Mouse (Mus musculus) retina, postnatal 1 day (tissue): ENCODE measurements around the gene Mrps2.
"Not testable (repeated sequence)": the region's sequence is repeated elsewhere in the genome, so short reads cannot be mapped to it uniquely, and the experiment has no call there.

ENCODE experiments used
- DNase-seq: peaks from one replicate; pipeline ENCODE4 v3.0.0-alpha.2; 2012

The Mrps2 gene

DNA sequence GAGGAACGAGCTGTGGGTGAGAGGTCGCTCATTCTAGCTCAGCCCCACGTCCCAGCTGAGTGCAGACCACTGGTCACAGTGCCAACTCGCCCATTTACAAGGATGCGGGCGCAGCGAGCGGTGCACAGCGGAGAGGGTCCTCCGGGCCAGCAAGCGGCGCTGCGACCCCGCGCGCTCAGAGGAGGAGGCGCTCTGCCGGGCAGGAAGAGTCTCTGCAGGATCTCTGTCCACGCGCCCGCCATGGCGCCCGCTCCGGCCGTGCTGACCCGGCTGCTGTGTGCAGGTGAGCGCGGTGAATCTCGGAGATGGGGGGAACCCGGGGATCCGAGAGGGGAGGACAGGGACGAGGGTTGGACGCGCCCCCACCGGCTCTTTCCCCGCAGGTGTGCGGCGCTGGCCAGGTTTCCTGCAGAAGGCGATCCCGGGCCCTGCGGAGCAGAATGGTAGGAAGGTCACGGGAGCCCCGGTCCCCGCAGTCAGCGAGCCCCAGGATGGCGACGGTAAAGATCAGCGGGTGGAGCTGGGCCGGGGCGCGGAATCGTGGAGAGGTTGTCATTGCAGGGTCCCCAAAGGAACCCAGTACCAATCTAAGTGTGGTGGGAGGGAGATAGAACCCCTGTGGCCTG is at the start of gene Mrps2:
Gene Mrps2 (plus strand): TSS at position 207 of the 626 bp plus-strand sequence.
- DNase-seq, result peak; percentile 94

DNA sequence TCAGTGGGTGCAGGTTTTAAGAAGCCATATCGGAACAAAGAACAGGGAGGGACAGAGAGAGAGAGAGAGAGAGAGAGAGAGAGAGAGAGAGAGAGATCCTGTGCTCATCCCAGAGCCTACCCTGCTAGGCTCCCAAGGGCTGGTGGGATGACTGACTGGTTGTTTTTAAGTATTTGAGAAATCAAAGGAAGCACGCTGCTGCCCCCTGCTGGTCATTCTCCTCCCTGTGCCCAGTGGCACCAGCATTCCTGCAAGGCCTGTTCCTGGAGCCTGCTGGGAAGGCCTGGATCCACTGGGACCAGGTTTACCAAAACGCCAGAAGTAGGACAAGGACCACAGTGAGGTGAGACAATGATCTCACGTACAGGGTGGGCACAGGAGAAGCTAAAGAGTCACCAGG is 48.0 kb upstream of the Mrps2 start:
- peak; percentile 93 for DNase-seq

DNA sequence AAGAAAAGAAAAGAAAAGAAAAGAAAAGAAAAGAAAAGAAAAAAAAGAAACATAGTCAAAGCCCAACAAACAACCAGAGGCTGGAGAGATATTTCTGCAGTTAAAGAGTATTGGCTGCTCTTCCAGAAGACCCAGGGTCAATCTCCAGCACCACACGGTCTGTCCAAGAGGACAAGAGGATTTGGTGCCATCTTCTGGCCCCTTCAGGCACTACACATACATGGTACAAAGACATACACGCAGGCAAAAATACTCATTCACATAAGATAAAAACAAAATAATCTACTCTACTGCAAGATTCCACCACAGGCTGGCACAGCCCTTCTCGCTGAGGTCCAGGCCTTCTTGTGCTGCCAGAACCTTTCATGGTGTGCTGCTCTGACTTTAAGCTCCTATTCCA is 44.7 kb upstream of the Mrps2 start:
- peak; percentile 73 for DNase-seq

DNA sequence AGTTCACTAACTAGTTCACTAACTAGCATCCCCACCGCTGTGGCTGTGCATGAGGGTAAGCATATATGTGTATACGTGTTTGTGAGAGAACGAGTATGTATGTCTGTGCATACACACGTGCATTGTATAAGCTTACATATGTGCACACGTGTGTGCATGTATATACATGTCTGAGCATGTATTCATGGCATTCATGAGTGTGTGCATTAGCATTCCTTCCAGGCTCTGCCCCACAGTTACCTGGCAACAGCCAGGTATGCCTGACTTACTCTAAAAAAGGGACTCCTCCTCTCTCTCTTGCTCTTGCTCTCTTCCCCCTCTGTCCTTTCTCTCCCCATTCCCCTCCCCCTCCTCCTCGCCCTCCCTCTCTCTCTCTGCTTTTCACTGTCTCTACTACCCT is 40.6 kb upstream of the Mrps2 start:
- DNase-seq, result no peak

DNA sequence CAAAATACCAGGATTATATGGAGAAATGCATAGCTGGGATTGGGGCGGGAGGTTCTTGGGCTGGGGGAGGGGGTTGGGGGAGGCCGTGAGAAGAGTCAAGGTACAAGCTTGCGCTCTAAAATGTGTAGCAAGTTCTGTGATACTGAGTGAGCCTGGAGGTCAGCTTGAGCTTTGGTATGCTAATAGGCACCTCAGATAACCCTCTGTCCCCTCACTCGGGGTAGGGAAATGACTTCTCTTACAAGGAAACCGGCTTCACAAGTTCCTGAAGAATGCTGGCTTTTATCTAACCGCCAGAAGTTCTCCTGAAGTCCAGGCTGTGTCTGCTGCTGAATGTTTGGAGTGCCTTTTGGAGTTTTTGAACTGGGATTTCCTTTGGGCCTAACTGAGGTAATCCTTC is 37.0 kb upstream of the Mrps2 start:
- DNase-seq, result no peak

DNA sequence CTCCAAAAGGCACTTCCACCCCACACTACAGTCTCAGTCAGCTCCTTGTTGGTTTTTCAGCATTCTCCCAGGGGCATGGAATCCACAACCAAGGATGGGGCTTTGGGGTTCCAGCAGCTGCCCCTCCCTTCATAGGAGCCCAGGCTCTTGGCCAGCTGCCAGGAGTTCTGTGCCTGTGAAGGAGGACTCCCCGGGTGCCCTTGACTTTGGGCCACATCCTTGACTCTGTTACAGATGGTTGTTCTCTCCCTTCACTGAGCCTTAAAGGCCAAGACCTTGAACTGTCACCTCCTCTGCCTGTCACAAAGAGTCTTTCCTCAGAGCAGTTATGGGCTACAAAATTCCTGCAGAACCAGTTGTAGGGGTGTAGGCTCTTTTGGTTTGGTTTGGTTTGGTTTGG is 35.1 kb upstream of the Mrps2 start:
- DNase-seq, result peak; percentile 48

DNA sequence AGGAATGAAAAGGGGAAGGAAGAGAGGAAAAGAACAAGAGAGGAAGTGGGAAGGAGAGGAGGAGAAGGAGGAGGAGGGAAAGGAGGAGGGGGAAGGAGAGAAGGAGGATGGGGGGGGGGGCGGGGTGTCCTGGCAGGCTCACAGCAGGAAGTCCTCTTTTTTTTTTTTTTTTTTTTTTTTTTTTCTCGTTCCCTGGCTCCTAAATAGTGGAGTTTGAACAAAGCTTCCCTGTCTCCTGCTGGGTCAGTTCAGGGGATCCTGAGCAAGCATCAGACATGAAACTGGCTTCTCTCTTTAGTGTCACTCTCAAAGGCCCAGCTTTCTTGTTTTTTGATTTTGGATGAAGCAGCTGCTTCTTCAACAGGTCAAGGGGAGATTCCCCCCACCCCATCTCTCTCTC is 34.4 kb upstream of the Mrps2 start:
- no peak for DNase-seq

DNA sequence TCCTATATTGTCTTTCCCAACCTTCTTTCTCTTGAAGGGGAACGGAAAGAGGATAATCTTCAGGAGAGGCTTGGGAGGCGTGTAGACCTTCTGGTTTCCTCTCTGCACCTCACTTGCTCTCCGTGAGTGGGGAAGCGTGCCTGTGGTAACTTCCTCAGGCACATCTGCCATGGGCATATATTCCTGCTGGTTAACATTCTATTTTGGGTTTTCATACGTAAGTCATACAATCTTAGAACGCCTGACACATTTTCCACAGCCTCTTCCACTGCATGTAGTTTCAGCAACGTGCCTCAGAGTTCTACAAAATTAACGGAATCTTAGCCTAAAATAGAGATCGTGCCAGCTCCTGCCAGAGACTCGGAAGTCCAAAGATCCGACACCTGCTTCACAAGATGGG is 32.5 kb upstream of the Mrps2 start:
- no peak for DNase-seq

DNA sequence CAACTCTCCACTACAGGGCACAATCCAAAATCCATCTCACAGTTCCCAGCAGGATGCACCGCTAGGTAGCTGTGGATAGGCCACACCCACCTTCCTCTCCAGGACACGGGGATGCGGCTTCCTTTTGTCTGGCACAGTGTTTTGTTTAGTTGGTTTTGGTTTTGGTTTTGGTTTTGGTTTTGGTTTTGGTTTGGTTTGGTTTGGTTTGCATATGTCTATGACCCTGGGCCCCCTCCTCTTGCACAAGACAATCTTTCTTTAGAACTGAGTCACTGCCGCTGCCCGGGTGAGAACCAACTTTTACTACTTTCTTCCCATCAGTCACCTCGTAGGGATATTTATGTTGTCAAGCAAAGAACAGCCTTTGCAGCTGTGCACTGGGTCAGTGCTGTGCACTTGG is 27.0 kb upstream of the Mrps2 start:
- no peak for DNase-seq

DNA sequence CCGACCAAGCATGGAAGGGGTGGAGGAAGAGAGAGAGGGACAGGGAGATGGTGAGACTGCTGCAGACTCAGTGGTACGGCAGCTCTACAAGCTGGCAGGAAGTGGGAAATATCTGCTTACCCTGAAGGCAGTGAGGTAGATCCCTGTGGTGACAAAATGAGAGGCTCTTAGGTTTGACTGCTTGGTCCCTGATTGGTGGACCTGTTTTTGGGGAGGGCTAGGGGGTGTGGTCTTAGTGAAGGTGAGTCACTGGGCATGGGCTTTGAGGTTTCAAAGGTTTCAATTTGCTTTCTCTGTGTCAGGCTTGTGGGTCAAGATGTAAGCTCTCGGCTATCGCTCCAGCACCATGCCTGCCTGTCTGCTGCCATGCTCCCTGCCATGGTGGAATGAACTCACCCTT is 22.8 kb upstream of the Mrps2 start:
- DNase-seq, result no peak

DNA sequence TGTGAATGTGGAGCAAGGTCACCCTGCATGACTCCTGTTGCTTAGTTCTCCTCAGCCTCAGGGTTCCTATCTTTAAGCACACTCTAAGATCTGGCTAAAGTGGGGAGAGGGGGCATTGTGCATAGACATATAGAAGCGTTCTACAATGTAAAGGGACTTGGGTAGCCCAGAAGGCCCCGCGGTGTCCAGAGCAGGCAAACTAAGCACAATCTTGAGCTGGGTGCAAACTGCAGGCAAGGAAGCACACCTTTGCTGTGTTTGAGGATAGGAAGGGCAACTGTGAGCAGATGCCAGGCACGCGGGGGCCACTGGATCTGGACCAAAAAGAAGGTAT is 21.7 kb upstream of the Mrps2 start:
- no peak for DNase-seq

DNA sequence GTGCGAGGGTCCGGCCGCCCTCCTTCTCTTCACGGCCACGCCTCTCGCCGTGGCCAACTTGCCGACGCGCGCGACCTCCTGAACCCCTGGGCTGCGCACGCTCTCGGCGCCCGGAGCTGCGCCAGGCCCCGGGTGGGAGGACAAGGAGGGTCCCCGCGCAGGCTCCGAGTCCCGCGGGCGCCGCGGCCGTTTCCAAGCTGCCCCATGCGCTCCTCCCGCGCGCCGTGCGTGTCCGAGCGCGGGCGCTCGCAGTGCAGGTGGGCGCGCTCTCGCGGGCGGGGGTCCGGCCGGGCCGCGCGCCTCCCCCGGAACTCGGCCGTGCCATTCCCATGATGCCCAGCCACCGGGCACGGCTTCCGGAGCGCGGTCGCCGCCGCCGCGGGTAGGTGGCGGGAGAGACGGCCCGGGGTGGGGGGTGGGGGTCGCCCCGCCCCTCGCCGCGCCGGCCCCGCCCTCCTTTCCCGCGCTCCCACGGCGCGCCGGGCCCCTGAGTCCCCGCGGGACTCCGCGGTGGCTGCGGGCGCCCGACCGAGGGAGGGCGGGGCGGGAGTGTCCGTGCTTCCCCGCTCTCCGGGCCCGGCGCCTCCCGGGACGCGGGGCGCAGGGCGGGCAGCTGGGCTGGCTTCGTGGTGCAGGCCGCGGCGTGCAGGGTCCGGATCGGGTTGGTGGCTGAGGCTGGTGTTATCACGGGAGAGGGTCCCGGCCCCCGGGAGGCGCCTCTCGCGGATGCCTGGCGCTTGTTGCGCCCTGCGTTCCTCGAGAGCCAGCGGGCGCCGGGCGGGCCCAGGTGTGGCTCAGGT is 21.2 kb upstream of the Mrps2 start, which contains the start of gene Ppp1r26:
Gene Ppp1r26 (plus strand): TSS at position 286 of the 800 bp plus-strand sequence.
- DNase-seq, result peak; percentile 81

DNA sequence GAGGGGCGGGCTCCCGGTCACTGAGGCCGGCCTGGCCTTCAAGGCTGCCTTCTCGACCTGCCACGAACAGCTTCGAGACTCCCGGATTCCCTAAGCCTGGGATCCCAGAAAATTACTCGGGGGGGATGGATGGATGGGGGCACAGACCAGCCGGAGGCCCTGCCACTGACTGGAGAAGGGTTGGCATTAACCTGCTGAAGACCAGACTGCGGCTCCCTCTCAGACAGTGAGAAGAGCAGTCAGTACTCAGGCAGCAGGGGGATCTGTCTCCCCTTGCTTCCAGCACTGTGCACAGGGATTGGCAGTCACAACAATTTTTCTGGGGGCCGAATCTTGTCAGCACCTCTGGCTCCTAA is 20.6 kb upstream of the Mrps2 start:
- peak; percentile 48 for DNase-seq

DNA sequence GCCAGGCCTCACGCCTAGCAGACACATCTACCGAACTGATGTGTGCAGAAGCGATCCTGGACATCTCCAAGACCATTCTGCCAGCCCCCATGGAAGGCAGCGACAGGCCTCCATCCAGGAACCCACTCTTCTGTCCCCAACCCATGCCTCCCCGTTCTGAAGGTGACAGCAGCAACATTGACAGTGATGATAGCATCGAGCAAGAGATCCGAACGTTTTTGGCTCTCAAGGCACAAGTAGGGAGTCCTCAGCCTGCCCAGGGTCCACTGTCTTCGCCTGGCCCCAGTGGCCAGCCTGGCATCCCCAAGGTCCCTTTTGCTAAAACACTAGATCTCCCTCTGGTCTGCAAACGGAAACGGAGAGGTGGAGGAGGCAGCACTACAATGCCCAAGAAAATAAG is 16.2 kb upstream of the Mrps2 start:
- DNase-seq, result no peak

DNA sequence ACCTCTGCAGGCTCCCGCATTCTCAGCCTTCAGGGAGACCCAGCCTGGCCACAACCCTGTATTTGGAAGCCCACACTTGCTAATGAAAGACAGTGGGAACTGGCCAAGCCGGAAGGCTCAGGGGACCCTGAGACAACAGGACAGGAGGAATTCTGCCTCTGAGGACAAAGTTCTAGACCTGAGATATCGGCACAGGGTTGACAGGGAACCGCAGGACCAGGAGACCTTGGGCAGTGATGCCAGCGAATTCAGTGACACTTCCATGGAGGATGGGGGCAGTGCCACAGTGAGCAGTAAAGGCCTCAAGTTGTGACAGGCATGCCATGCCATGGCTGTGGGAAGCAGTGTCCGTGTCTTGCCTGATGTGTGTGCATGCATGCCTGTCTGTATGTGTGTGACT is 14.3 kb upstream of the Mrps2 start:
- DNase-seq, result no peak

DNA sequence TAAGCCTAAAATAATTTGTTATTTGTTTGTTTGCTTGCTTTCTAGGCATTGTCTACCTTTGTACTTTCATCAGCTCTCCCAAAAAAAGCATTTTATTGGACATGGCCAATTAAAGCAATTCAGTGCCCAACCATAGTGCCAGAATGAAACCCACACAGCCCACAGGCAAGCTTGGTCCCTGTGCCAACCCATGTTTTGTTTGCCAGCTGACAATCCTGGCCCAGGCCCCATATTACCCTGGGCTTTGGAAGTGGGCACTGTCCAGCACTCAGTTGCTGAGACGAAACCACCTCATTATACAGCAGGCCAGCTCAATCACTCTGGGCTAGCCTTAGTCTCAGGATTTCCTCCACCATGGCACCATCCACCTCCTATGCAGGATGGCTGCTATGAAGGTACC is 11.2 kb upstream of the Mrps2 start:
- no peak for DNase-seq

DNA sequence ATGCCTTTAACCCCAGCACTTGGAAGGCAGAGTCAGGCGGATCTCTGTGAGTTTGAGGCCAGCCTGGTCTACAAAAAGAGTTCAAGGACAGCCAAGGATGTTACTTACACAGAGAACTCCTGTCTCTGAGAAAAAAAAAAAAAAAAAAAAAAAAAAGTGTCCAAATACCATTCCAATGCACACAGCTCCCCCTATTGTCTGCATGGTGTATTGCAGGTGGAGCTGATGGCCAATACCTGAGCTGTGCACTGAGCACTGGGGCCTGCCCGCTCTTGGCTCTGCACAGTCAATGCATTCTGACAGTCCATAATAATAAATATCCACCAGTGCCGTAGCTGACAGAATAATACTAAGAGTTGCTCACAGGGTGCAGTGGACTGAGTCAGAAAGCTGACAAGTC is 3.9 kb upstream of the Mrps2 start:
- peak; percentile 55 for DNase-seq

DNA sequence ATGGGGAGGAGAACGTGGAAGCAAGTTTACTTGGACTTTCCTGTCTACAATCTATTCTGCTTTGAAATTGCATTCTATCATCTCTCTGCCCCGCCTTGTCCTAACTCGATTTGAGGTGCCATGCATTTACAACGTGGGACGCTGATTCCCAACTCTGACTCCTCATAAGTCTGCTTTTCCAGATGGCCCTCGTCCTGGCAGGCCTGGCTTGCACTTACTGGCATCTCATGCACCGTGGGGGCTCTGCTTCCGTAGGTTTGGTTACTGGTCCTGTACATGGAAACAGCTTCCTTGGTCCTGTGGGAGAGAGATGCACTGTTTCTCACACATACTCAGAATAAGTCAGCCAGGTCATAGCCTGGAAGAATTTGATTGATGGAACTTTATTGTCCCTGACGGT is 2.9 kb upstream of the Mrps2 start:
- DNase-seq, result no peak

DNA sequence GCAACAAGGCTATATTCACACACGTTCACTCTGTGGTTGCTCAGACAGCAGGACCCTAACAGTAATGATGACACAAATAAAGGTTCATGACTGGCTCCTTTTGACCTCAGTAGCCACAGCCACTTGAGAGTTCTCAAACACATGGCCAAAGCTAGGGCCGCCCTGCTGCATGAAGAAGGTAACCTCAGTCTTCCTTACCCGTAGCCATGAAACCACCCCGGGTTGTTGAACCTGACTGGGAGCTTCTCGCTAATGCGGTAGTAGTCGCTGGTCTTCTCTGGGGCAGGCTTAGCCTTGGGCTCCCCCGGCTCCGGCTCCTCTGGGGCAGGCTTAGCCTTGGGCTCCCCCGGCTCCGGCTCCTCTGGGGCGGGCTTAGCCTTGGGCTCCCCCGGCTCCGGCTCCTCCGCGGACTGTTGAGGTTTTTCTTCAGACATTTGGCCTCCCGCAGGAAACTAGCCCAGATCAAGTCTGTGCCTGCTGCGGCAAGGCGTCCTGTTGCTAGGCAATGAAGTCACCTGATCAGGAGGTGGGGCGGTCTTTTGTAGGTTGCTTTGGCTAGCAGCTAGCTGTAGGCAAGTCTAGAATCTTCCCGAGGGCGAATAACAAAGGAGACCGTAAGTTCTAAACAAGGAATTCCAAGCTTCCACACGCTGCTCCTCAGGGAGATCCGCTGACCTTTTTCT is 1.9 kb upstream of the Mrps2 start, which contains the start of gene 1700007K13Rik:
Gene 1700007K13Rik (minus strand): TSS at position 497 of the 683 bp plus-strand sequence.
- DNase-seq, result peak; percentile 85

DNA sequence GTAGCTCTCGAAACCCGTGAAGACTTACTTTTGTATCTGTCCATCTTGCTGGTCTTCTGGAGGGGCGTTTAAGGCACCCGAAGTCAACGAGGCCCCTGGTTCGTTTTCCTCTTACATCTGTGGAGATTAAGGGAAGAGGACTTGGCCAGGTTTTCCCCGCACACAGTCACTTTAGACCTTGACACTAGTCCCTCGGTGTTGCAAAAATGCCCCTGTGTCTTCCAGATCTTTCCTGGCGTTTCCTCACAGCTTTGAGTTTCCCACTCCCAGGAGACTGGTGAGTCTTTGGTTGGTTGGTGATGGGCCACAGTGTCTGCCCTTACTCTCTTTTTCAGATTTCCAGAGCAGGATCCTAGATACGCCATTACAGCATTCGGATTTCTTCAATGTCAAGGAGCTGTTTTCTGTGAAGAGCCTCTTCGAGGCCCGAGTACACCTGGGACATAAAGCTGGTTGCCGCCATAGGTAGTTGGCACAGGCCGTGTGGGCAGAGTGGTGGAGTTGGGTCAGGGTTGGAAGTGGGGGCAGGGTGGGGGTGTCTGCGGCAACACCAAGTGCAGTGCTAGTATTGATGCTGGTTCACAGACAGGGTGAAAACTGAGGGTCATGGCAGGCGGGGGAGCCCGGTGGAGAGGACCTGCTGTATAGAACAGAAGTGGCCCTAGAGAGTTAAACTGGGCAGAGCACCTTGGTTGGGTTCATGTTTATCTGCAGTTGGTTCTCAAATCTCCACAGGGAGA is 790 bp downstream of the Mrps2 start:
- no peak for DNase-seq

DNA sequence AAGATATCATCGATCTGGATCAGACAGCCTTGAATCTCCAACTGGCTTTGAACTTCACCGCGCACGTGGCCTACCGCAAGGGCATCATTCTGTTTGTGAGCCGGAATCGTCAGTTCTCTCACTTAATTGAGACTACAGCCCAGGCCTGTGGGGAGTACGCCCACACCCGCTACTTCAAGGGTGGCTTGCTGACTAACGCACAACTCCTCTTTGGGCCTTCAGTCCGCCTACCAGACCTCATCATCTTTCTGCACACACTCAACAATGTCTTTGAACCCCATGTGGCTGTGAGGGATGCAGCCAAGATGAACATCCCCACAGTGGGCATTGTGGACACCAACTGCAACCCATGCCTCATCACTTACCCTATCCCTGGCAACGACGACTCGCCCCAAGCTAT is 1.6 kb downstream of the Mrps2 start:
- no peak for DNase-seq

DNA sequence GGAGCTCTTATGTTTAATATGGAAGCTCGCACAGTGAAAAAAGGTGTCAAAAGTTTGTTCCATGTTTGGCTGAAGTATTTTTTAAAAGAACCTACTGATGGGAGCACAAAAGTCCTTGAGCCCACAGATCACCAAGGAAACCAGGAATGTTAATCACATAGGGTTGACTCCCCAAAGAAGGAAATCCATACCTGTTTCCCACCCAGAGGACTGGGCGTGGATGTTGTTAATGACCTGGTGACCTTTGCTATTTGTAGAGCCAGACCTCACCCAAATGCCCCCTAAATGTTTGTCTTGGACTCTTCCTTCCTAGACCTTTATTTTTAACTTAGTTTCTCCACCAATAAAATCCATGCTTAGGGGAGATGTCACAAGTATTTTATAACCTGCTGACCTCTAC is 2.7 kb downstream of the Mrps2 start:
- DNase-seq, result no peak

DNA sequence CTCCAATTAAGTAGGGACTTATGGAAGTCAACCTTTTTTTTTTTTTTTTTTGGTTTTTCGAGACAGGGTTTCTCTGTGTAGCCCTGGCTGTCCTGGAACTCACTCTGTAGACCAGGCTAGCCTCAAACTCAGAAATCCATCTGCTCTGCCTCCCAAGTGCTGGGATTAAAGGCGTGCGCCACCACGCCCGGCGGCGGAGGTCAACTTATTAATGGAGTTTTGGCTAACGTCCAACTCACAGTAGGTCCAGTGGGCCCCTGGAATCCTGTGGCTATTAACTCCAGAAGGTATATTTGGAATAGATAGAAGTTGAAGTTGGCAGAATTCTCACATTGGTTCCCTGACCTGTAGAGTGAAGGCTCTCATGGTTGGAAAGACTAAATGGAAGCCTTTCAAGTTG is 4.1 kb downstream of the Mrps2 start:
- DNase-seq, result not testable (repeated sequence)

DNA sequence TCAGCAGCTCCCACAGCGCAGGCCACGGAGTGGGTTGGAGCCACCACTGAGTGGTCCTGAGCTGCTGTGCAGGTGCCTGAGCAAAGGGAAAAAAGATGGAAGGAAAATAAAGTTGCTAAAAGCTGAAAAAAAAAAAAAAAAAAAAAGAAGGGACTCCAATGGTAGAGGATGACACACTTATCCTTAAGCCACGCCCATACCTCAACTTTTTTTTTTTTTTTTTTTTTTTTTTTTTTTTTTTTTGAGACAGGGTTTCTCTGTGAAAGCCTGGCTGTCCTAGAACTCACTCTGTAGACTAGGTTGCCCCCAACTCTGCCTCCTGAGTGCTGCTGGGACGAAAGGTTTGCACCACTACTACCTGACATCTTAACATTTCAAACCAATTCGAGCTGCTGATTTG is 10.1 kb downstream of the Mrps2 start:
- not testable (repeated sequence) for DNase-seq
